In genomic region chr14:102980481-102980880, GRCm38 (mm10) we compare ENCODE assay signal across 8 mouse cellular contexts. TPM values are rescaled to one million over a fixed set of nuclear protein-coding genes. Genes with fewer than 3 reads are reported as not detected.
DNase-seq lines count a peak whose midpoint lies in the region; ATAC-seq lines count a peak whose summit lies in the region.

No protein-coding gene starts in this region.

- H3K9me3 ChIP-seq in forebrain, embryonic 16.5 days (ENCODE audit: control insufficient read depth, low read length), result no peaks in the 10 kb centered on the region
- no peaks in the 10 kb centered on the region for H3K9me3 ChIP-seq in hindbrain, embryonic 16.5 days (ENCODE audit: control insufficient read depth, low read length)
- no peaks in the 10 kb centered on the region for H3K9me3 ChIP-seq in limb, embryonic 10.5 days (replicated peaks)

- no peak overlapping the region for H3K27ac ChIP-seq in forebrain, embryonic 16.5 days (ENCODE audit: low read length)
- no peak overlapping the region for H3K27ac ChIP-seq in hindbrain, embryonic 16.5 days (ENCODE audit: low read depth, low read length)
- no peak overlapping the region for H3K27ac ChIP-seq in limb, embryonic 10.5 days

- peaks cover 9% of the 10 kb centered on the region for H3K4me1 ChIP-seq in forebrain, embryonic 16.5 days (replicated peaks; ENCODE audit: control insufficient read depth, insufficient read depth, low read length)
- H3K4me1 ChIP-seq in hindbrain, embryonic 16.5 days (ENCODE audit: control insufficient read depth, insufficient read depth, low read depth, low read length), result peaks cover 9% of the 10 kb centered on the region
- H3K4me1 ChIP-seq in limb, embryonic 10.5 days, result peaks cover 29% of the 10 kb centered on the region

- WGBS in forebrain, embryonic 16.5 days, result 21% methylated on average over 7 of the region's 7 CpGs
- 15% methylated on average over 7 of the region's 7 CpGs for WGBS in hindbrain, embryonic 16.5 days
- 16% methylated on average over 7 of the region's 7 CpGs for WGBS in limb, embryonic 10.5 days

- peak overlapping the region; percentile 79; the same call in 1 of the 2 replicates for H3K9ac ChIP-seq in forebrain, embryonic 16.5 days (replicated peaks; ENCODE audit: low read depth, low read length)
- peak overlapping the region; percentile 82 for H3K9ac ChIP-seq in hindbrain, embryonic 16.5 days (ENCODE audit: low read depth, low read length)

- peak overlapping the region; percentile 80 for H3K4me3 ChIP-seq in forebrain, embryonic 16.5 days (replicated peaks; ENCODE audit: low read length)
- peak overlapping the region; percentile 82 for H3K4me3 ChIP-seq in hindbrain, embryonic 16.5 days (ENCODE audit: low read length)
- peak overlapping the region; percentile 77 for H3K4me3 ChIP-seq in limb, embryonic 10.5 days

- no peaks in the 10 kb centered on the region; the same call in 1 of the 2 replicates for H3K27me3 ChIP-seq in forebrain, embryonic 16.5 days (replicated peaks; ENCODE audit: control insufficient read depth, insufficient read depth, low read length)
- H3K27me3 ChIP-seq in hindbrain, embryonic 16.5 days (replicated peaks; ENCODE audit: control insufficient read depth, insufficient read depth, low read length), result no peaks in the 10 kb centered on the region
- H3K27me3 ChIP-seq in limb, embryonic 10.5 days (ENCODE audit: low read depth, poor library complexity, severe bottlenecking), result peaks cover 21% of the 10 kb centered on the region; the same call in 1 of the 2 replicates

- ATAC-seq in forebrain, embryonic 16.5 days, result no peak
- no peak for ATAC-seq in hindbrain, embryonic 16.5 days

- peak overlapping the region; percentile 95 for H3K4me2 ChIP-seq in forebrain, embryonic 16.5 days (ENCODE audit: low read length)
- H3K4me2 ChIP-seq in hindbrain, embryonic 16.5 days (ENCODE audit: low read length), result peak overlapping the region; percentile 84

- peak; percentile 29 for DNase-seq in T-cell, adult 2 months (ENCODE audit: low spot score)
- peak; percentile 35 for DNase-seq in cerebellum, adult 11 months
- peak; percentile 46 for DNase-seq in limb, embryonic 10.5 days (ENCODE audit: low spot score)
- DNase-seq in mesoderm, embryonic 11.5 days (ENCODE audit: low read depth, low spot score), result peak; percentile 23
- DNase-seq in spleen, postnatal 36 days (ENCODE audit: low spot score in 2 of 2), result peak; percentile 64 to 71
- no peak for DNase-seq in c-Kit-positive CD71-positive TER-119-positive erythroid progenitor cells, embryonic 14.5 days (ENCODE audit: low spot score)

- no peaks in the 10 kb centered on the region for H3K36me3 ChIP-seq in forebrain, embryonic 16.5 days (ENCODE audit: control insufficient read depth, insufficient read depth)
- no peaks in the 10 kb centered on the region for H3K36me3 ChIP-seq in hindbrain, embryonic 16.5 days (ENCODE audit: control insufficient read depth, insufficient read depth, low read length)
- no peaks in the 10 kb centered on the region for H3K36me3 ChIP-seq in limb, embryonic 10.5 days

RNA-seq across cellular contexts. Expression of gene Kctd12, which starts 2.0 kb away (rescaled TPM):
- polyA plus RNA-seq in forebrain, embryonic 16.5 days (2015; fragmentation: Nextera tagmentation; extraction: Ambion mirVana), result 17.5 and 24.9 TPM in 2 replicates
- polyA plus RNA-seq in hindbrain, embryonic 16.5 days (2015; fragmentation: Nextera tagmentation; extraction: Ambion mirVana), result 13.0 and 14.6 TPM in 2 replicates
- 5.3 and 8.2 TPM in 2 replicates for polyA plus RNA-seq in limb, embryonic 10.5 days (2016; fragmentation: Nextera tagmentation; extraction: Ambion mirVana)
